Mouse (Mus musculus) cerebellum, adult 2 months (tissue): ENCODE data around the gene Ablim2.

Source experiments
- CTCF ChIP-seq: fragments of 200-500 bp; IDR thresholded peaks from 2 replicates; pipeline ENCODE4 v1.5.1; 2011; ENCODE audit warnings: low read depth, mild to moderate bottlenecking, control low read depth, low read length, moderate library complexity, borderline replicate concordance; ENCODE audit not compliant: insufficient read depth
- POLR2A ChIP-seq: fragments of 200-500 bp; IDR thresholded peaks from 2 replicates; pipeline ENCODE4 v1.6.1; 2011; ENCODE audit warnings: low read length, control low read depth, borderline replicate concordance; ENCODE audit not compliant: insufficient read depth

DNA sequence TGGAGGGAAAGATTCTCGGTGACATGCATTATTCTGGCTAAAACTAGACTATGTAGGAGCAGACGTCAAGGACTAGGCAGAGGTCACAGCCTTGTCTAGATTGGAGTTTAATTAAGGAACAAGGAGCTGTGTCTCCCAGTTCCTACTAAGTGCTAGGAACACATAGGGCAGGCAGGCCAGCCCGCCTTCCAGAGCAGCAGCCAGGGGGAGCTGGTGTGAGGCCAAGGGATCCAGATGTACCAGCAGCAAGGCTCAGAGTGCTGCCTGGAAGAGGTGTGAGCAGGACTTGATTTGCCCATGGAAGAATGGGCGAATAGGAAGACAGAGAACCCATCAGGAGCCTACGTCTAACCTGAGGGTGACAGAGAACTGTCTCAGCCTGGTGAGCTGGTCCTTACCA is 68.8 kb downstream of the Ablim2 start:
- TF ChIP-seq POLR2A (no peak), CTCF (no peak)
